Mouse (Mus musculus): ENCODE data around the gene Spdl1.
"Not testable (repeated sequence)": the region's sequence is repeated elsewhere in the genome, so short reads cannot be mapped to it uniquely, and the experiment has no call there.

The Spdl1 gene

GRCm38 (mm10) chr11:34805026-34805425 is 28.4 kb downstream of the Spdl1 start:
- DNase-seq (ENCODE audit: low read depth, low spot score), result not testable (repeated sequence)

GRCm38 (mm10) chr11:34798066-34798465 is 35.4 kb downstream of the Spdl1 start:
- not testable (repeated sequence) for DNase-seq (ENCODE audit: low read depth, low spot score)

DNA sequence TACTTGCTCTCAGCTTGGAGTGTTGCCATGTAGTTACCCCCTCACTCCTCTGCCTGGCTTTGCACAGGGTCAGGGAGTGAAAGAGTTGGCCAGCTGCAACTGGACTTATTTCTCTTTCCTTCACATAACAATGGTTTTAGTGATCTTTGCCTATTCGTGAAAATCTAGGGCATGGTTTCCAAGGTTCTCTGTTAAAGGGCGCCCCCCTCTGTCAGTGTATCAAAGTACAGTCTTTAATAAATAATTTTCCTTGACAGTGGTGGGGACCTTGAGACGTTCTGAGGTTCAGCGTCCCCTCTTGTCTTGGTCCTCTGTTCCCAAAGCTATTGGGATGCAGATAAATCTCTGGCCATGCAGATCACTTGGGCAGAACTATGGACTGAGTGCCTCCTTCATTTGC is 37.3 kb downstream of the Spdl1 start:
- DNase-seq (ENCODE audit: low read depth, low spot score), result no peak

DNA sequence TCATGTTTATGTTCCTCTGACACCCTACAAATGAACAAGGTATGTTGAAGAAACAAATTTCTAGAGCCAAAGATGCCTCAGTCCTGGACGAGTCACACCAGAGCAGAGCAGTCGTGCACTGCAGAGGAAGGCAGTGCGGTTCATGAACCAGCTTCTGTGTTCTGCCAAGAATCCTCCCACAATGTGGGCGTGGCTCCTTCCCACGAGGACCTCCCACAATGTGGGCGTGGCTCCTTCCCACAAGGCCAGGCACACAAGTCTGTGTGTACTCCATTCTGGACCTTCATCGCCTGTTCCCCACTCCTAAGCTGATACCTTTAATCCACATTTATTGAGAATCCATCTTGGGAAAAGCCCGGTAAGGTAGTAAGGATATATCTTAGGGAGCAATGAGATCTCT is 41.6 kb downstream of the Spdl1 start:
- no peak for DNase-seq (ENCODE audit: low read depth, low spot score)

GRCm38 (mm10) chr11:34784864-34785263 is 48.6 kb downstream of the Spdl1 start:
- no peak for DNase-seq (ENCODE audit: low read depth, low spot score)

- no peak for DNase-seq (ENCODE audit: low read depth, low spot score)
Measured at GRCm38 (mm10) chr11:34783587-34784043, 49.8 kb downstream of the Spdl1 start, which contains the start of gene Dock2. Gene Dock2 (minus strand): TSS chr11:34783892.

DNA sequence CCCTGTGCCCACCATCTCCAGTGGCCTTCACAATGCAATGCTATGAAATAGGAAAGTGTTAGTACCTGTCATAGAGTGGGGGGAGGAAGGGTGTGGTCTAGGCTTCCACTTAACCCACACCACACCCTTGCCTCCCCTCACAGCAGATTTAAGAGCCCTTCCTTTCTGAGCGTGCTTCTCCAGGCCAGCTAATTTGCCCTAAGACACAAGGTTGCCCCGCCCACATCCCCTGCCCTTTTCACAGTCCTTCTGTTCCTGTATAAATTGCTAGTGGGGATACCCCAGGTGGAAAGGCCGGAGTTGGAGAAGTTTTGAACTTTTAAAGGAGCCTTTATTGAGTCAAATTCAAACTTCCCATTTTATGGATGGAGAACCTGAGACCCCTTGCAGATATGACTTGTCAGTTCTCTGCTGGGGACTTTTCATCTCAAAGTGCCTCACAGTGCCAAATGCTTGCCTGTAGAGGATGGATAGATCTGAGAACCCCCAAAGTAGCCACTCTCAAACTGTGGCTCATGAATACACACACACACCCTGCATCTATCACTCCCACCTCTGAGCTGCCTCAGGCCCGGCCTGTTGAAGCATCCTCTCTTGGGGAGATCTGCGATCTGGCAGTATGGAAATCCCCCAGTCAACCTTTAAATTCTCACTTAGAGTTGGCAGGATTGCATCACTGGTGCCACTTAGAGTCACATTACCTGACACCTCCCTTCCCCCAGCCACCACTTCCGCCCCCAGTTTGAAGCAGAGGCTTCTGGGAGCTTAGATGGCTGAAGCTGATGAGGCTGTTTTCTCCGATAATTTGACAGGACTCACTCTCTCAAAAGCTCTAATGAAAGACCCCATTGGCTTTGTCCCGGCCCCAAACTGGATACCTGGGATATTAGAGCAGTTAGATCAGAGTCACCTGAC is 50.7 kb downstream of the Spdl1 start:
- no peak for DNase-seq (ENCODE audit: low read depth, low spot score)

GRCm38 (mm10) chr11:34780786-34781185 is 52.7 kb downstream of the Spdl1 start:
- DNase-seq (ENCODE audit: low read depth, low spot score), result no peak

DNA sequence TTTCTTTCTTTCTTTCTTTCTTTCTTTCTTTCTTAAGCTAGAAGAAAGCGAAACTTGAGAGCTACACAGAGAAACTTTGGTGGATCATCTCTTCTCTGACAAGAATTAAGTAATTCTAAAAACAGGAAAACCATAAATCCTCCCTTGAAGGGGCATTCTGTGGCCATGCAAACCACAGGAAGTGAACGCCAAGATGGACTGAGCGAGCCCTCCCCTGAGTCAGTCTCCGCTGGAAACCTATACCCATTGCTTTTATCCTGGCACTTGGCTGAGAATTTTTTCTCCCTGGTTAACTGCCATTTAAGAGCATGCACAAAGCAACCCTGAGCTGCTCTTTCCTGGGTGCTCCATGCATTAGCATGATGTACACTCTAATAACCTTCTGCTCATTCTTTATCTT is 53.5 kb downstream of the Spdl1 start:
- DNase-seq (ENCODE audit: low read depth, low spot score), result no peak

GRCm38 (mm10) chr11:34778351-34778750 is 55.1 kb downstream of the Spdl1 start:
- no peak for DNase-seq (ENCODE audit: low read depth, low spot score)

- no peak for DNase-seq (ENCODE audit: low read depth, low spot score)
Measured at GRCm38 (mm10) chr11:34777529-34777928, 55.9 kb downstream of the Spdl1 start.

DNA sequence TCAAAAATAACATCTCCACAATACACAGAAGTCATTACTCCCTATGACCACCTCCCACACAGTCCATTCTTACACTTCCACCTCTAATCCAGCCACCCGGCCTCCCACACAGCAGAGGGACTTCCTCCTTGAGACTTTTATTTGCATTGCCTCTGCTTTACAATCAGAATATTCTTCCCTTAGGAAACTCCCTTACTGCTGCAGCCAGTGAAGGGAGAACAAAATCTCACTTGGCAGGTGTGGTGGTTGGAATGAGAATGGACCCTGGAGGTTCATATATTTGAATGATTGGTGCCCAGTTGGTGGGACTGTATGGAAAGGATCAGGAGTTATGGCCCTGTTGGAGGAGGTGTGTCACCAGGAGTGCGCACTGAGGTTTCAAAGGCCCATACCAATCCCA is 57.4 kb downstream of the Spdl1 start:
- no peak for DNase-seq (ENCODE audit: low read depth, low spot score)

- no peak for DNase-seq (ENCODE audit: low read depth, low spot score)
Measured at GRCm38 (mm10) chr11:34774636-34775035, 58.8 kb downstream of the Spdl1 start.

GRCm38 (mm10) chr11:34773304-34773895 is 60.0 kb downstream of the Spdl1 start:
- DNase-seq (ENCODE audit: low read depth, low spot score), result no peak

- no peak for DNase-seq (ENCODE audit: low read depth, low spot score)
Measured at GRCm38 (mm10) chr11:34771221-34771986, 62.0 kb downstream of the Spdl1 start.

DNA sequence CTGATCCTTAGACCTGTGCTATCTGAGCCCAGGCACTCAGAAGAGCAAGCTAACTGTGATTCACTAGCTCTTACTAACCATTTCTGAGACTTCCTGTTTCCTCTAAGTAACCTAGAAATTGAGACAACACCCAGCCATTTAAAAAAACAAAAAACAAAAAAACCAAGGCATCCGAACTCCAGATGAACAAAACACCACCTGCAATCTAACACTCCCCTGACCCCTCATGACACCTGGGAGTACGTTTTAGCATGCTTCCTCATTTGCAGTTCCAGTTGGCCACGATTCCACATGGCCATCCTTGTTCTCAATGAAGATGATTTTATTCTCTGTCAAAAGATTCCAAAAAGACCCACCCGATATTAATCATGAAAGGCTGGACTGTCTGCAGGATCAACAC is 62.8 kb downstream of the Spdl1 start:
- DNase-seq (ENCODE audit: low read depth, low spot score), result no peak

DNA sequence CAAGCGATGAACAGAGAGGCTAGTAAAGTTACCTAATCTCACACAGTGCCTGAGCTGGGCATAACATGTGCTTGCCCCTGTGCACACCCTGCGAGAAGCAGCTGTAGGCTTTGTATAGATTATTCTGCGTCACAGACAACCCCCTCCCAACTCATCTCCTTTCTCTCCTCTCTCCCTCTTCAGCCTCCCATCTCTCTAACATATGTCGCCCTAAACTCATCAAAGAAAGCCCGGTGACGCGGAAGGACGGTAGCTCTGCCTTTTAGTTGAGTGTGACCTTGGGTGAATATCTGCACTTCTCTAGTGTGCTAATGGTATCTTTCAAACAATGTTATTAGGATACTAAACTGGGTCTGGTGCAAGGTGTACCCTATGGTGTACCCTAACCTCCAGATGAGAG is 63.5 kb downstream of the Spdl1 start:
- DNase-seq (ENCODE audit: low read depth, low spot score), result no peak

- no peak for DNase-seq (ENCODE audit: low read depth, low spot score)
Measured at GRCm38 (mm10) chr11:34769396-34769795, 64.0 kb downstream of the Spdl1 start.

- no peak for DNase-seq (ENCODE audit: low read depth, low spot score)
Measured at GRCm38 (mm10) chr11:34763739-34764361, 69.6 kb downstream of the Spdl1 start.

GRCm38 (mm10) chr11:34762570-34763127 is 70.8 kb downstream of the Spdl1 start:
- DNase-seq (ENCODE audit: low read depth, low spot score), result no peak

GRCm38 (mm10) chr11:34762125-34762524 is 71.3 kb downstream of the Spdl1 start:
- no peak for DNase-seq (ENCODE audit: low read depth, low spot score)
